Mouse (Mus musculus): ENCODE measurements around the gene 1700003E16Rik. TPM values are rescaled to one million over a fixed set of nuclear protein-coding genes. Genes with fewer than 3 reads are reported as not detected.

The 1700003E16Rik gene
- polyA plus RNA-seq (2016; fragmentation: Nextera tagmentation; extraction: Ambion mirVana) = 0.17 and 0.39 TPM in 2 replicates

- Histone ChIP-seq H3K9ac (peak within 1 kb of the TSS; percentile 71), H3K27me3 (replicated peaks) (peaks cover 29% of the 10 kb centered on the region)
Observed at GRCm38 (mm10) chr6:83156259-83156684, at the start of gene 1700003E16Rik, which contains the start of gene Wdr54. Gene 1700003E16Rik, plus strand, starts transcription at chr6:83156404. Gene Wdr54, minus strand, starts transcription at chr6:83156397.

GRCm38 (mm10) chr6:83107566-83108400 is 48.4 kb upstream of the 1700003E16Rik start:
- peak overlapping the region; percentile 93 for H3K4me3 ChIP-seq
- peaks cover 10% of the 10 kb centered on the region for H3K36me3 ChIP-seq
- H3K4me1 ChIP-seq (replicated peaks) = peaks cover 36% of the 10 kb centered on the region
- no peak overlapping the region for H3K27ac ChIP-seq (ENCODE audit: poor library complexity, severe bottlenecking)
- 0 out of 2 replicates have a peak, but pooled peaks have one; percentile 46 for ATAC-seq (ENCODE audit: insufficient number of reproducible peaks, low FRiP score)
- H3K9me3 ChIP-seq (replicated peaks) = no peaks in the 10 kb centered on the region
- H3K9ac ChIP-seq = peak overlapping the region; percentile 94; the same call in 1 of the 2 replicates
- WGBS = 35% methylated on average over 13 of the region's 13 CpGs
- 0 out of 2 replicates have a peak, but pooled peaks cover 4% of the 10 kb centered on the region for H3K27me3 ChIP-seq (replicated peaks)
- H3K4me2 ChIP-seq = peak overlapping the region; percentile 89

More at GRCm38 (mm10) chr6:83156259-83156684, at the start of gene 1700003E16Rik, which contains the start of gene Wdr54:
- peaks cover 16% of the 10 kb centered on the region for H3K4me1 ChIP-seq (replicated peaks)
- H3K27ac ChIP-seq (ENCODE audit: poor library complexity, severe bottlenecking) = no peak within 1 kb of the TSS
- H3K9me3 ChIP-seq (replicated peaks) = no peaks in the 10 kb centered on the region
- 2% methylated on average over 32 of the region's 32 CpGs for WGBS
- peak within 1 kb of the TSS; percentile 60 for H3K4me3 ChIP-seq
- ATAC-seq (ENCODE audit: insufficient number of reproducible peaks, low FRiP score) = peak; percentile 78
- peaks cover 18% of the 10 kb centered on the region for H3K36me3 ChIP-seq
- H3K4me2 ChIP-seq = peak within 1 kb of the TSS; percentile 88

DNA sequence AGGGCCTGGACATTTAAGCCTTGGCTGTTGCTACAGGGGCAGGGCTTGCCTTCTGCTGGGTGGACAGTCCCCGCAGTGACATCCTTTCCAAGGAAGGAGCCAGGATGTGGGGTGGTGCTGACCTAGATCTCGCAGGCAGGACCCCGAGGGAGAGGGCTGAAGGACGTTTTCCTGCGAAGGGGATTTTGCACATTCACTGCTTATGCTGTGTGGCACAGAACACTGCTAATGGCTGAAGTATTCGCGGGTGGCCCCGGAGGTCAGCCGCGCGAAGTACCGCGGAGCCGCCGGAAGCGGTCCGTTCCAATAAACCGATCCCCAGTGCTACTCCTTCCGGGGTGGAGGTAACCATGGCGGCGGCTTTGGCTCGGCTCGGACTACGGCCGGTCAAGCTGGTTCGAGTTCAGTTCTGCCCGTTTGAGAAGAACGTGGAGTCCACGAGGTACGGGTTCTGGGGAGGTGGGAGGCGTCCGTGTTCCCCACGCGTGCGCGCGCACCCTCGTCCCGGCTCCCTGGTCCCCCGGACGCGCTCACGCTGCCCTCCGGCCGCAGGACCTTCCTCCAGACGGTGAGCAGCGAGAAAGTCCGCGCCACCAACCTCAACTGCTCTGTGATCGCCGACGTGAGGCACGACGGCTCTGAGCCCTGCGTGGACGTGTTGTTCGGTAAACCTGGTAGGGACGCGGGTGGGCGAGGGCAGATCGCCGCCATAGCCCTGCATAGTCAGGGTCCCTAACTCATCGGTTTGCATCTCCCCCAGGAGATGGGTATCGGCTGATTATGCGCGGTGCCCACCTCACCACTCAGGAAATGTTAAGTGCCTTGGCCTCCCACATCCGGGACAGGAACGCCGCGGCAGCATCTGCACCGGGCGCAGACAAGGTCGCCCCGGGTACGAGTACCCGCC is 47.2 kb upstream of the 1700003E16Rik start, which contains the start of gene Mrpl53:
Gene Mrpl53 (plus strand): TSS at position 279 of the 907 bp plus-strand sequence.
- under 1% methylated on average over 76 of the region's 76 CpGs for WGBS
- H3K27me3 ChIP-seq (replicated peaks) = no peaks in the 10 kb centered on the region
- peak within 1 kb of the TSS; percentile 93 for H3K4me3 ChIP-seq
- peak; percentile 85 for ATAC-seq (ENCODE audit: insufficient number of reproducible peaks, low FRiP score)
- peaks cover 10% of the 10 kb centered on the region for H3K36me3 ChIP-seq
- no peaks in the 10 kb centered on the region for H3K9me3 ChIP-seq (replicated peaks)
- H3K4me1 ChIP-seq (replicated peaks) = peaks cover 28% of the 10 kb centered on the region
- H3K27ac ChIP-seq (ENCODE audit: poor library complexity, severe bottlenecking) = peak within 1 kb of the TSS; percentile 85
- H3K9ac ChIP-seq = peak within 1 kb of the TSS; percentile 94
- H3K4me2 ChIP-seq = peak within 1 kb of the TSS; percentile 89

DNA sequence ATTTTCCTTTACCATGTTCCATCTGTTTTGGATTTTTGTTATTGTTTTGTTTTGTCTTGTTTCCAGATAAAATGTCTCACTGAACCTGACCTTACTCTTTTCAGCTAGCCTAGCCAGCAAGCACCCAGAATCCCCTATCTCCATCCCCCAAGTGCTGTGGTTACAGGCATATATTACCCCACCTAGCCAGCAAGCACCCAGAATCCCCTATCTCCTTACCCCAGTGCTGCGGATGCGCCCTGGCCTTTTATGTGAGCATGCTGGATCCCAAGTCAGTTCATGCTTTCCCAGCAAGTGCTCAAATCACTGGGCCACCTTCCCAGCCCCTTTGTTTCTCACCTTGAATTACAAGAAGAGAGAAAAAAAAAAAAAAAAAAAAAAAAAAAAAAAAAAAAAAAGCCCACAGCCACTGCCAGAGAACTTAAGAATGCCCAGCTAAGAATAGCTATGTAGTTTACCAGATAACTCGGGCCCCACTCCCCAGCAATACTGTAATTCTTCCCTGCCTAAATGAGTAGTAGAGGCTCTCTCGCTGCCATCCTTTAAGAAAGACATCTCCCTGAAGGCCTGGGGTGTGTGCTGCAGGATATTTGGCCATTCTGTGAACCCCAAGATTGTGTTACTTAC is 44.6 kb upstream of the 1700003E16Rik start:
- 77% methylated on average over 4 of the region's 4 CpGs for WGBS
- Histone ChIP-seq H3K4me1 (replicated peaks) (peaks cover 38% of the 10 kb centered on the region), H3K9me3 (replicated peaks) (no peaks in the 10 kb centered on the region), H3K4me3 (no peak overlapping the region), H3K9ac (0 out of 2 replicates have a peak overlapping the region, but pooled peaks have one; percentile 34), H3K36me3 (peaks cover 3% of the 10 kb centered on the region), H3K27me3 (replicated peaks) (no peaks in the 10 kb centered on the region), H3K27ac (ENCODE audit: poor library complexity, severe bottlenecking) (no peak overlapping the region; the same call in 1 of the 2 replicates), H3K4me2 (peak overlapping the region; percentile 22; the same call in 1 of the 2 replicates)
- ATAC-seq (ENCODE audit: insufficient number of reproducible peaks, low FRiP score) = no peak

DNA sequence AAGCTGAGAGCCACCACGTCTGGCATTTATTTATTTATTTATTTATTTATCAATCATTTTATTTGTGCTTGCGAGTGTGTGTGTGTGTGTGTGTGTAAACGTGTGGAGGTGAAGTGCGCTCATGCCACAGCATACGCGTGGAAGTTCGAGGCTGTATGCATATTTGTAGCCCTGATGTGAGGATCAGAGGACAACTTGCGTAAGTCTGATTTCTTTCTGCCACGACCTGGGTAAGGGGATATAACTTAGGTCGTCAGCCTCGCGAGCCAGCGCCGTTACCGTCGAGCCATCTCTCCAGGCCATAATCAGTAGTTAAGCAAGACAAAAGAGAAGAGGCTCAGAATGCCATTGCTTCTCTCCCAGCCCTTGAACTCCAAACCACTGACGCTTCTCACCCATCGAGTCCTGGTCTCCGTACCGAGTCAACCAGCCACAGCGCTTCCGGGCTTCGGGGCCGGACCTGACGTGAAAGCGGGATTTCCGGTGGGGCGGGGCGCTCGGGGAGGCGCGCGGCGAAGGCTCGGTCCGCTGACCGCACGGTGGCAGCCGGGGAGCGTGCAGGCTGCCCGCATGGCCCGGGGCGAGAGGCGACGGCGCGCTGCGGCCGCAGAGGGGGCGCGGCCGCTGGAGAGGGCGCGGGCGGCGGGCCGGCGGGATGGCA is 41.1 kb upstream of the 1700003E16Rik start, which contains the start of gene Mogs:
Gene Mogs (plus strand): TSS at position 486 of the 661 bp plus-strand sequence.
- peak; percentile 92 for ATAC-seq (ENCODE audit: insufficient number of reproducible peaks, low FRiP score)
- peaks cover 37% of the 10 kb centered on the region for H3K4me1 ChIP-seq (replicated peaks)
- H3K27ac ChIP-seq (ENCODE audit: poor library complexity, severe bottlenecking) = peak within 1 kb of the TSS; percentile 63
- no peaks in the 10 kb centered on the region for H3K27me3 ChIP-seq (replicated peaks)
- 1% methylated on average over 44 of the region's 58 CpGs for WGBS
- H3K9ac ChIP-seq = peak within 1 kb of the TSS; percentile 86
- H3K36me3 ChIP-seq = peaks cover 36% of the 10 kb centered on the region
- peak within 1 kb of the TSS; percentile 93 for H3K4me2 ChIP-seq
- H3K4me3 ChIP-seq = peak within 1 kb of the TSS; percentile 75
- H3K9me3 ChIP-seq (replicated peaks) = no peaks in the 10 kb centered on the region

- no peaks in the 10 kb centered on the region for H3K27me3 ChIP-seq (replicated peaks)
- no peak; the same call in 1 of the 2 replicates for ATAC-seq (ENCODE audit: insufficient number of reproducible peaks, low FRiP score)
- WGBS = 1% methylated on average over 33 of the region's 48 CpGs
- peak overlapping the region; percentile 93 for H3K4me2 ChIP-seq
- H3K9me3 ChIP-seq (replicated peaks) = no peaks in the 10 kb centered on the region
- H3K4me3 ChIP-seq = peak overlapping the region; percentile 75
- H3K9ac ChIP-seq = peak overlapping the region; percentile 86
- H3K36me3 ChIP-seq = peaks cover 36% of the 10 kb centered on the region
- peaks cover 41% of the 10 kb centered on the region for H3K4me1 ChIP-seq (replicated peaks)
- peak overlapping the region; percentile 63 for H3K27ac ChIP-seq (ENCODE audit: poor library complexity, severe bottlenecking)
Observed at GRCm38 (mm10) chr6:83115682-83116372, 40.4 kb upstream of the 1700003E16Rik start.

- 75% methylated on average over 11 of the region's 11 CpGs for WGBS
- Histone ChIP-seq H3K9me3 (replicated peaks) (no peaks in the 10 kb centered on the region), H3K27ac (ENCODE audit: poor library complexity, severe bottlenecking) (no peak overlapping the region), H3K9ac (peak overlapping the region; percentile 86), H3K4me2 (peak overlapping the region; percentile 93), H3K4me3 (peak overlapping the region; percentile 75), H3K27me3 (replicated peaks) (no peaks in the 10 kb centered on the region), H3K36me3 (peaks cover 33% of the 10 kb centered on the region), H3K4me1 (replicated peaks) (peaks cover 38% of the 10 kb centered on the region)
- no peak for ATAC-seq (ENCODE audit: insufficient number of reproducible peaks, low FRiP score)
Observed at GRCm38 (mm10) chr6:83116373-83117164, 39.6 kb upstream of the 1700003E16Rik start.

- no peak overlapping the region for H3K27ac ChIP-seq (ENCODE audit: poor library complexity, severe bottlenecking)
- 91% methylated on average over 4 of the region's 4 CpGs for whole genome bisulfite sequencing
Observed at GRCm38 (mm10) chr6:83117165-83117438, 39.1 kb upstream of the 1700003E16Rik start.

GRCm38 (mm10) chr6:83117616-83118015 is 38.6 kb upstream of the 1700003E16Rik start:
- WGBS = 89% methylated on average over 13 of the region's 13 CpGs
- Histone ChIP-seq H3K27me3 (replicated peaks) (no peaks in the 10 kb centered on the region), H3K4me3 (no peak overlapping the region), H3K4me1 (replicated peaks) (peaks cover 38% of the 10 kb centered on the region), H3K27ac (ENCODE audit: poor library complexity, severe bottlenecking) (no peak overlapping the region), H3K9me3 (replicated peaks) (no peaks in the 10 kb centered on the region), H3K4me2 (no peak overlapping the region), H3K36me3 (peaks cover 33% of the 10 kb centered on the region), H3K9ac (no peak overlapping the region)
- ATAC-seq (ENCODE audit: insufficient number of reproducible peaks, low FRiP score) = no peak

More at GRCm38 (mm10) chr6:83117165-83117438, 39.1 kb upstream of the 1700003E16Rik start:
- Histone ChIP-seq H3K9me3 (replicated peaks) (no peaks in the 10 kb centered on the region), H3K4me1 (replicated peaks) (peaks cover 36% of the 10 kb centered on the region), H3K9ac (0 out of 2 replicates have a peak overlapping the region, but pooled peaks have one; percentile 86), H3K36me3 (peaks cover 33% of the 10 kb centered on the region), H3K4me2 (peak overlapping the region; percentile 93; the same call in 1 of the 2 replicates), H3K27me3 (replicated peaks) (no peaks in the 10 kb centered on the region), H3K4me3 (0 out of 2 replicates have a peak overlapping the region, but pooled peaks have one; percentile 3)
- no peak for ATAC-seq (ENCODE audit: insufficient number of reproducible peaks, low FRiP score)

All from heart, embryonic 12.5 days (tissue).